Mouse (Mus musculus) cerebellum, postnatal 36 days (tissue): ENCODE results near the gene Gm13285.
"Not testable (repeated sequence)": the region's sequence is repeated elsewhere in the genome, so short reads cannot be mapped to it uniquely, and the experiment has no call there.

ENCODE experiments used
- DNase-seq, 2 experiments: peaks; one replicate each; pipeline ENCODE4 v3.0.0; 2021 to 2022; ENCODE audit warnings: mixed read lengths in 2 of 2

Gm13285 gene

DNA sequence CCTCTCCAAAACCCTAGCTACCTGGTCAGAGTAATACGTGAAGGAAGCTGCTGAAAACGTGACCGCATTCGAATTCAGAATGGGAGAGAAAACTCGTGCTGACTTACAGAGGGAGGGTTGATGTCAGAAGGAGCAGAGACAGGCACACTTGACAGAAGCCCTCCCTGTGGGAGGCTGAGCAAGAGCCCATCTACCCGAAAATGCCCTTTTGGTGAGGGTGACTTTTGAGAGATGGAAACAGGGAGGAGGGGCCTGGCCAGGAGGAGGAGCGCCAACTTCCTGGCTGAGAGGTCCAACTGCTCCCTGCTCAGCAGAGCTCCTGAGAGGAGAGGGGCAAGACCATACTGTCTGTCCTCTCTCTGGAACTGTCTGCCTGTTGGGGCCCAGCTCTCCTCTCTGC, at the start of gene Gm13285:
Gene Gm13285, plus strand, starts transcription at position 301 of the 400 bp plus-strand sequence.
- DNase-seq, result not testable (repeated sequence)

DNA sequence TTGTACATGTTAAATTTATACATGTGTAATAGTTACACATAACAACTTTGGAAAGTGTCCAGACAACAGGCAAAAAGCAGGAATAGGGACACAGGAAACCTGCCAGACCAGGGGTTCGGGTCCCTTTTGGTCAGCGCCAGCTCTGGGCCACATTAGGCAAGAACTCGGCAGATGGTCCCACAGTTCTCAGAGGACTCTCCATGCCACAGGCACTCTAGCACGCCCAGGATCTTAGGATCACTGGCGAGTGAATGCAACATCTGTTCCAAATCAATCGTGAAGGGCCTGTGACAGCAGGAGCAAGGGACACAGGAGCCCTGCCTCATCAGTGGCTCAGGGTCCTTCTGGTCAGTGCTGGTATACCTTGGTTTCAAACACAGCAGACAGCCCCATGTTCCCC, 49.5 kb upstream of the Gm13285 start:
- DNase-seq, result no peak

DNA sequence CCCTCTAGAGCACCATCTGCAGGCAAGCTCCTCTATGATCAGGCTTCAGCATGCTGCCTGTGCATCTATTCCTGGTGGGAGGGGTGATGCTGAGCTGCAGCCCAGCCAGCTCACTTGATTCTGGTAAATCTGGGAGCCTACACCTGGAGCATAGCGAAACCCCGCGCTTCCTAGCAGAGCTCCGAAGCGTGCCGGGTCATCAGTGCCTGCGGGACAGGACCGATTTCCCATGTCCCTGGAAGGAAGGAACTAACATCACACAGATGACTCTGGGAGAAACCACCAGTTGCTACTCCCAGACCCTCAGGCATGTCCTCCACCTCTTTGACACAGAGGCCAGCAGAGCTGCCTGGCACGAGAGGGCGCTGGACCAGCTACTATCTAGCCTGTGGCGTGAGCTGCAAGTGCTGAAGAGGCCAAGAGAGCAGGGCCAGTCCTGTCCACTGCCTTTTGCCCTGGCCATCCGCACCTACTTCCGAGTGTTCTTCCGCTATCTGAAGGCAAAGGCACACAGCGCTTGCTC, 44.6 kb upstream of the Gm13285 start, which contains the start of gene Gm13271:
Gene Gm13271, plus strand, starts transcription at position 51 of the 523 bp plus-strand sequence.
- DNase-seq, result peak; percentile 66 to 73

DNA sequence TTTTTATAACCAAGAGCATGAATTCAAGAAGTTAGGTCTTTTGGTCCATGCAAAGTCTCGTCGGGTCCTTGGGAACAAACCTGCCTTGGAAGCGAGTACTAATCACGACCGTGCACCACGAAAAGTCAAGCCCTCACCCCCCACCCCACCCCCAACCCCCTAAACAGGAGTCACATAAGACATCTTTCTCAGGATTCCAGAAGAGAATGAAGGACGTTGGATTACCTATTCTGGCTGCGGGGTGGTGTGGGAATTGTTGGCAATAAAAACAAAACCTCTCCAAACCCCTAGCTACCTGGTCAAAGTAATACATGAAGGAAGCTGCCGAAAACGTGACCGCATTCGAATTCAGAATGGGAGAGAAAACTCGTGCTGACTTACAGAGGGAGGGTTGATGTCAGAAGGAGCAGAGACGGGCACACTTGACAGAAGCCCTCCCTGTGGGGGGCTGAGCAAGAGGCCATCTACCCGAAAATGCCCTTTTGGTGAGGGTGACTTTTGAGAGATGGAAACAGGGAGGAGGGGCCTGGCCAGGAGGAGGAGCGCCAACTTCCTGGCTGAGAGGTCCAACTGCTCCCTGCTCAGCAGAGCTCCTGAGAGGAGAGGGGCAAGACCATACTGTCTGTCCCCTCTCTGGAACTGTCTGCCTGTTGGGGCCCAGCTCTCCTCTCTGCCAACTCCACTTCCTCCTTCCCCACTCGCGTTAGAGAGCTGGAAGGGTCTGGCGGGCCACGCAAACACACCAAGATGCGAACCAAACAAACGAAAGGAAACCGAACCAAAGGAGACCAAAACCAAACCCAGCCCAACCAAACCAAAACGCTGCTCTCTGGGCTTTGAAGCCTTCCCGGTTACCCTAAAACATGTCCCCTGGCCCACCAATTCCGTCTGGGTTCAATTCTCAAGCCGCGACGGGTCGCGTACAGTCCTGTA, 42.6 kb upstream of the Gm13285 start:
- not testable (repeated sequence) for DNase-seq

DNA sequence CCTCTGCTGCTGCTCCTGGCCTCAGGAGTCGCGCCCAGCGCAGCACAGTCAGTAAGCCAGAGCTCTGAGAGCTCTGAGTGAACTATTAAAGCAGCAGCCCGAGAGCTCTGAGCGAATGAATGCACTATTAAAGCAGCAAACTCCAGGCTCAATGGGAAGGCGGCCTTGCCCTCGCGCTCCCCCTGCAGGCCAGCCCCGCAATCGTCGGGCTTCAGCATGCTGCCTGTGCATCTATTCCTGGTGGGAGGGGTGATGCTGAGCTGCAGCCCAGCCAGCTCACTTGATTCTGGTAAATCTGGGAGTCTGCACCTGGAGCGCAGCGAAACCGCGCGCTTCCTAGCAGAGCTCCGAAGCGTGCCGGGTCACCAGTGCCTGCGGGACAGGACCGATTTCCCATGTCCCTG, 41.8 kb upstream of the Gm13285 start:
- DNase-seq, result peak; percentile 86 to 93

DNA sequence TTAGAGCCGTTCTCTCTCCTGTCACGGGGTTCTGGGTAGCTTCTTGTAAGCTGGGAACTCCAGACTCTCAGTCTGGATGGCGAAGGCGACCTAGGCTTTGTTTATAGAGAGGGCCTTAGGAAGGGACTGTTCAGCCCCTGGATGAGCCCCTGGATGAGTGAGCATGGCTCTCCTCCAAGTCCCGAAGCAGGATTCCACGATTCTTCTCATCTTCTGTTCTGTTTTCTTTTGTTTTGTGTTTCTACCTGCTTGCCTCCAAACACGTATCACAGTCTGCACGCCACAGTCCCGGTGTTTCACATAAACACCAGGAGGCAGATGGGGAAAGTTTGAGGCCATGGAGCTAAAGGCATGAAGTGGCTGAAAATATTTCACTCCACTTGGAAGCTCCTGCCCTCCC, 40.7 kb upstream of the Gm13285 start:
- DNase-seq, result not testable (repeated sequence)

DNA sequence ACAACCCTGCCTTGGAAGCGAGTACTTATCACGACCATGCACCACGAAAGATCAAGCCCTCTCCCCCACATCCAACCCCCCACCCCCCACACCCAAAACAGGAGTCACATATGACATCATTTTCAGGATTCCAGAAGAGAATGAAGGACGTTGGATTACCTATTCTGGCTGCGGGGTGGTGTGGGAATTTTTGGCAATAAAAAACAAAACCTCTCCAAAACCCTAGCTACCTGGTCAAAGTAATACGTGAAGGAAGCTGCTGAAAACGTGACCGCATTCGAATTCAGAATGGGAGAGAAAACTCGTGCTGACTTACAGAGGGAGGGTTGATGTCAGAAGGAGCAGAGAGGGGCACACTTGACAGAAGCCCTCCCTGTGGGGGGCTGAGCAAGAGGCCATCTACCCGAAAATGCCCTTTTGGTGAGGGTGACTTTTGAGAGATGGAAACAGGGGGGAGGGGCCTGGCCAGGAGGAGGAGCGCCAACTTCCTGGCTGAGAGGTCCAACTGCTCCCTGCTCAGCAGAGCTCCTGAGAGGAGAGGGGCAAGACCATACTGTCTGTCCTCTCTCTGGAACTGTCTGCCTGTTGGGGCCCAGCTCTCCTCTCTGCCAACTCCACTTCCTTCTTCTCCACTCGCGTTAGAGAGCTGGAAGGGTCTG, 39.7 kb upstream of the Gm13285 start, which contains the start of gene Gm13283:
Gene Gm13283, plus strand, starts transcription at position 510 of the 659 bp plus-strand sequence.
- DNase-seq, result peak; percentile 33 to 41

DNA sequence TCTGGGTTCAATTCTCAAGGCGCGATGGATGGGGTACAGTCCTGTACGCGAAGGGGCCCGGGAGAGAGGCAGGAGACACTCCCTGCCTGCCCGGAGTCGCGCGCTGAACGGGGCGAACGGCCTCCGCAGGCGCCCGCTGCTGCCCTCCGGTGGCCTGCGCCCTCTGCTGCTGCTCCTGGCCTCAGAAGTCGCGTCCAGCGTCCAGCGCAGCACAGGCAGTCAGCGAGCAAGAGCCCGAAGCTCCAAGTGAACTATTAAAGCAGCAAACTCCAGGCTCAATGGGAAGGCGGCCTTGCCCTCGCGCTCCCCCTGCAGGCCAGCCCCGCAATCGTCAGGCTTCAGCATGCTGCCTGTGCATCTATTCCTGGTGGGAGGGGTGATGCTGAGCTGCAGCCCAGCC, 39.0 kb upstream of the Gm13285 start:
- peak; percentile 59 to 68 for DNase-seq

DNA sequence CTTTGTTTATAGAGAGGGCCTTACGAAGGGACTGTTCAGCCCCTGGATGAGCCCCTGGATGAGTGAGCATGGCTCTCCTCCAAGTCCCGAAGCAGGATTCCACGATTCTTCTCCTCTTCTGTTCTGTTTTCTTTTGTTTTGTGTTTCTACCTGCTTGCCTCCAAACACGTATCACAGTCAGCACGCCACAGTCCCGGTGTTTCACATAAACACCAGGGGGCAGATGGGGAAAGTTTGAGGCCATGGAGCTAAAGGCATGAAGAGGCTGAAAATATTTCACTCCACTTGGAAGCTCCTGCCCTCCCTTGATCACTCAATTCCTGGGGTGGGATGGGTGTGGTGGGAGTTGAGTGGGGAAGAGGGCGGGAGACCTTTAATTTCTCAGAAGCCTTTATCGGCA, 37.7 kb upstream of the Gm13285 start:
- peak; percentile 59 to 67 for DNase-seq

DNA sequence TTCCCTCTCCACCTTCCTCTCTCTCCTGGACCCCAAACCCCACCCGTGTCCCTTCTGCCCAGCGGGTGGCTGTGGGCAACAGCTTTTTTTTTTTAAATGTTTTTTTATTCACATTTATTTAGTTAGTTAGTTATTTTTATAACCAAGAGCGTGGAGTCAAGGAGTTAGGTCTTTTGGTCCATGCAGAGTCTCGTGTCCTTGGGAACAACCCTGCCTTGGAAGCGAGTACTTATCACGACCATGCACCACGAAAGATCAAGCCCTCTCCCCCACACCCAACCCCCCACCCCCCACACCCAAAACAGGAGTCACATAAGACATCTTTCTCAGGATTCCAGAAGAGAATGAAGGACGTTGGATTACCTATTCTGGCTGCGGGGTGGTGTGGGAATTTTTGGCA, 37.1 kb upstream of the Gm13285 start:
- DNase-seq, result peak in 1 of 2 experiments; percentile 36

DNA sequence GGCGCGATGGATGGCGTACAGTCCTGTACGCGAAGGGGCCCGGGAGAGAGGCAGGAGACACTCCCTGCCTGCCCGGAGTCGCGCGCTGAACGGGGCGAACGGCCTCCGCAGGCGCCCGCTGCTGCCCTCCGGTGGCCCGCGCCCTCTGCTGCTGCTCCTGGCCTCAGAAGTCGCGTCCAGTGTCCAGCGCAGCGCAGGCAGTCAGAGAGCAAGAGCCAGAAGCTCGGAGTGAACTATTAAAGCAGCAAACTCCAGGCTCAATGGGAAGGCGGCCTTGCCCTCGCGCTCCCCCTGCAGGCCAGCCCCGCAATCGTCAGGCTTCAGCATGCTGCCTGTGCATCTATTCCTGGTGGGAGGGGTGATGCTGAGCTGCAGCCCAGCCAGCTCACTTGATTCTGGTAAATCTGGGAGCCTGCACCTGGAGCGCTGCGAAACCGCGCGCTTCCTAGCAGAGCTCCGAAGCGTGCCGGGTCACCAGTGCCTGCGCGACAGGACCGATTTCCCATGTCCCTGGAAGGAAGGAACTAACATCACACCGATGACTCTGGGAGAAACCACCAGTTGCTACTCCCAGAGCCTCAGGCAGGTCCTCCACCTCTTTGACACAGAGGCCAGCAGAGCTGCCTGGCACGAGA, 36.0 kb upstream of the Gm13285 start:
- peak; percentile 28 to 41 for DNase-seq

DNA sequence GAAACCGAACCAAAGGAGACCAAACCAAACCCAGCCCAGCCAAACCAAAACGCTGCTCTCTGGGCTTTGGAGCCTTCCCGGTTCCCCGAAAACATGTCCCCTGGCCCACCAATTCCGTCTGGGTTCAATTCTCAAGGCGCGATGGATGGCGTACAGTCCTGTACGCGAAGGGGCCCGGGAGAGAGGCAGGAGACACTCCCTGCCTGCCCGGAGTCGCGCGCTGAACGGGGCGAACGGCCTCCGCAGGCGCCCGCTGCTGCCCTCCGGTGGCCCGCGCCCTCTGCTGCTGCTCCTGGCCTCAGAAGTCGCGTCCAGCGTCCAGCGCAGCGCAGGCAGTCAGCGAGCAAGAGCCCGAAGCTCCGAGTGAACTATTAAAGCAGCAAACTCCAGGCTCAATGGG, 25.9 kb upstream of the Gm13285 start, which contains the start of gene Gm13290:
Gene Gm13290, plus strand, starts transcription at position 301 of the 400 bp plus-strand sequence.
- DNase-seq, result not testable (repeated sequence)

DNA sequence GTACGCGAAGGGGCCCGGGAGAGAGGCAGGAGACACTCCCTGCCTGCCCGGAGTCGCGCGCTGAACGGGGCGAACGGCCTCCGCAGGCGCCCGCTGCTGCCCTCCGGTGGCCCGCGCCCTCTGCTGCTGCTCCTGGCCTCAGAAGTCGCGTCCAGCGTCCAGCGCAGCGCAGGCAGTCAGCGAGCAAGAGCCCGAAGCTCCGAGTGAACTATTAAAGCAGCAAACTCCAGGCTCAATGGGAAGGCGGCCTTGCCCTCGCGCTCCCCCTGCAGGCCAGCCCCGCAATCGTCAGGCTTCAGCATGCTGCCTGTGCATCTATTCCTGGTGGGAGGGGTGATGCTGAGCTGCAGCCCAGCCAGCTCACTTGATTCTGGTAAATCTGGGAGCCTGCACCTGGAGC, 22.8 kb upstream of the Gm13285 start, which contains the start of gene Gm13289:
Gene Gm13289, plus strand, starts transcription at position 301 of the 400 bp plus-strand sequence.
- not testable (repeated sequence) for DNase-seq

DNA sequence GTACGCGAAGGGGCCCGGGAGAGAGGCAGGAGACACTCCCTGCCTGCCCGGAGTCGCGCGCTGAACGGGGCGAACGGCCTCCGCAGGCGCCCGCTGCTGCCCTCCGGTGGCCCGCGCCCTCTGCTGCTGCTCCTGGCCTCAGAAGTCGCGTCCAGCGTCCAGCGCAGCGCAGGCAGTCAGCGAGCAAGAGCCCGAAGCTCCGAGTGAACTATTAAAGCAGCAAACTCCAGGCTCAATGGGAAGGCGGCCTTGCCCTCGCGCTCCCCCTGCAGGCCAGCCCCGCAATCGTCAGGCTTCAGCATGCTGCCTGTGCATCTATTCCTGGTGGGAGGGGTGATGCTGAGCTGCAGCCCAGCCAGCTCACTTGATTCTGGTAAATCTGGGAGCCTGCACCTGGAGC, 19.9 kb upstream of the Gm13285 start, which contains the start of gene Gm13272:
Gene Gm13272, plus strand, starts transcription at position 301 of the 400 bp plus-strand sequence.
- DNase-seq, result not testable (repeated sequence)

DNA sequence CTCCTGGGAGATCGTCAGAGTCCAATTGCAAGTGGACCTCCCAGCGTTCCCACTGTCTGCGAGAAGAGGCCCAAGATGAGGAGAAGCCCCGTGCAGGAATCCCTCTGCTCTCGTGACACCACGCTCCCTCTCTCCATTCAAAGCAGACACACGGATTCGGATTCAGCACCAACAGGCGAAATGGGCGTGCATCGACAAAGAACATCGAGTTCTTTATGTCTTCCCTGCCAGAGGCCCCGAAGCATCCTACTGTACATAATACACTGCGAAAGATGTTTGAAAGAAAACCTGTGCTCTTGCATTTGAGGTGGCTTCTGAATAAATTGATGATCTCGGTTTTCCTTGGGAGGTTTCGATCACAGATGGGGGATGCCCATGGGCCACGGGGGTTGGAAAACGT, 19.1 kb upstream of the Gm13285 start:
- DNase-seq, result not testable (repeated sequence)

DNA sequence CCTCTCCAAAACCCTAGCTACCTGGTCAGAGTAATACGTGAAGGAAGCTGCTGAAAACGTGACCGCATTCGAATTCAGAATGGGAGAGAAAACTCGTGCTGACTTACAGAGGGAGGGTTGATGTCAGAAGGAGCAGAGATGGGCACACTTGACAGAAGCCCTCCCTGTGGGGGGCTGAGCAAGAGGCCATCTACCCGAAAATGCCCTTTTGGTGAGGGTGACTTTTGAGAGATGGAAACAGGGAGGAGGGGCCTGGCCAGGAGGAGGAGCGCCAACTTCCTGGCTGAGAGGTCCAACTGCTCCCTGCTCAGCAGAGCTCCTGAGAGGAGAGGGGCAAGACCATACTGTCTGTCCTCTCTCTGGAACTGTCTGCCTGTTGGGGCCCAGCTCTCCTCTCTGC, 17.6 kb upstream of the Gm13285 start, which contains the start of gene Ifnz:
Gene Ifnz, plus strand, starts transcription at position 301 of the 400 bp plus-strand sequence.
- DNase-seq, result not testable (repeated sequence)

DNA sequence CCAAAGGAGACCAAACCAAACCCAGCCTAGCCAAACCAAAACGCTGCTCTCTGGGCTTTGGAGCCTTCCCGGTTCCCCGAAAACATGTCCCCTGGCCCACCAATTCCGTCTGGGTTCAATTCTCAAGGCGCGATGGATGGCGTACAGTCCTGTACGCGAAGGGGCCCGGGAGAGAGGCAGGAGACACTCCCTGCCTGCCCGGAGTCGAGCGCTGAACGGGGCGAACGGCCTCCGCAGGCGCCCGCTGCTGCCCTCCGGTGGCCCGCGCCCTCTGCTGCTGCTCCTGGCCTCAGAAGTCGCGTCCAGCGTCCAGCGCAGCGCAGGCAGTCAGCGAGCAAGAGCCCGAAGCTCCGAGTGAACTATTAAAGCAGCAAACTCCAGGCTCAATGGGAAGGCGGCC, 17.1 kb upstream of the Gm13285 start:
- DNase-seq, result not testable (repeated sequence)

DNA sequence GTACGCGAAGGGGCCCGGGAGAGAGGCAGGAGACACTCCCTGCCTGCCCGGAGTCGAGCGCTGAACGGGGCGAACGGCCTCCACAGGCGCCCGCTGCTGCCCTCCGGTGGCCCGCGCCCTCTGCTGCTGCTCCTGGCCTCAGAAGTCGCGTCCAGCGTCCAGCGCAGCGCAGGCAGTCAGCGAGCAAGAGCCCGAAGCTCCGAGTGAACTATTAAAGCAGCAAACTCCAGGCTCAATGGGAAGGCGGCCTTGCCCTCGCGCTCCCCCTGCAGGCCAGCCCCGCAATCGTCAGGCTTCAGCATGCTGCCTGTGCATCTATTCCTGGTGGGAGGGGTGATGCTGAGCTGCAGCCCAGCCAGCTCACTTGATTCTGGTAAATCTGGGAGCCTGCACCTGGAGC, 14.1 kb upstream of the Gm13285 start, which contains the start of gene Gm13276:
Gene Gm13276, plus strand, starts transcription at position 301 of the 400 bp plus-strand sequence.
- not testable (repeated sequence) for DNase-seq

DNA sequence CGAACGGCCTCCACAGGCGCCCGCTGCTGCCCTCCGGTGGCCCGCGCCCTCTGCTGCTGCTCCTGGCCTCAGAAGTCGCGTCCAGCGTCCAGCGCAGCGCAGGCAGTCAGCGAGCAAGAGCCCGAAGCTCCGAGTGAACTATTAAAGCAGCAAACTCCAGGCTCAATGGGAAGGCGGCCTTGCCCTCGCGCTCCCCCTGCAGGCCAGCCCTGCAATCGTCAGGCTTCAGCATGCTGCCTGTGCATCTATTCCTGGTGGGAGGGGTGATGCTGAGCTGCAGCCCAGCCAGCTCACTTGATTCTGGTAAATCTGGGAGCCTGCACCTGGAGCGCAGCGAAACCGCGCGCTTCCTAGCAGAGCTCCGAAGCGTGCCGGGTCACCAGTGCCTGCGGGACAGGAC, 11.1 kb upstream of the Gm13285 start, which contains the start of gene Gm13277:
Gene Gm13277, plus strand, starts transcription at position 231 of the 400 bp plus-strand sequence.
- DNase-seq, result peak; percentile 72 to 75

DNA sequence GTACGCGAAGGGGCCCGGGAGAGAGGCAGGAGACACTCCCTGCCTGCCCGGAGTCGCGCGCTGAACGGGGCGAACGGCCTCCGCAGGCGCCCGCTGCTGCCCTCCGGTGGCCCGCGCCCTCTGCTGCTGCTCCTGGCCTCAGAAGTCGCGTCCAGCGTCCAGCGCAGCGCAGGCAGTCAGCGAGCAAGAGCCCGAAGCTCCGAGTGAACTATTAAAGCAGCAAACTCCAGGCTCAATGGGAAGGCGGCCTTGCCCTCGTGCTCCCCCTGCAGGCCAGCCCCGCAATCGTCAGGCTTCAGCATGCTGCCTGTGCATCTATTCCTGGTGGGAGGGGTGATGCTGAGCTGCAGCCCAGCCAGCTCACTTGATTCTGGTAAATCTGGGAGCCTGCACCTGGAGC, 8.2 kb upstream of the Gm13285 start, which contains the start of gene Gm13278:
Gene Gm13278, plus strand, starts transcription at position 301 of the 400 bp plus-strand sequence.
- not testable (repeated sequence) for DNase-seq

DNA sequence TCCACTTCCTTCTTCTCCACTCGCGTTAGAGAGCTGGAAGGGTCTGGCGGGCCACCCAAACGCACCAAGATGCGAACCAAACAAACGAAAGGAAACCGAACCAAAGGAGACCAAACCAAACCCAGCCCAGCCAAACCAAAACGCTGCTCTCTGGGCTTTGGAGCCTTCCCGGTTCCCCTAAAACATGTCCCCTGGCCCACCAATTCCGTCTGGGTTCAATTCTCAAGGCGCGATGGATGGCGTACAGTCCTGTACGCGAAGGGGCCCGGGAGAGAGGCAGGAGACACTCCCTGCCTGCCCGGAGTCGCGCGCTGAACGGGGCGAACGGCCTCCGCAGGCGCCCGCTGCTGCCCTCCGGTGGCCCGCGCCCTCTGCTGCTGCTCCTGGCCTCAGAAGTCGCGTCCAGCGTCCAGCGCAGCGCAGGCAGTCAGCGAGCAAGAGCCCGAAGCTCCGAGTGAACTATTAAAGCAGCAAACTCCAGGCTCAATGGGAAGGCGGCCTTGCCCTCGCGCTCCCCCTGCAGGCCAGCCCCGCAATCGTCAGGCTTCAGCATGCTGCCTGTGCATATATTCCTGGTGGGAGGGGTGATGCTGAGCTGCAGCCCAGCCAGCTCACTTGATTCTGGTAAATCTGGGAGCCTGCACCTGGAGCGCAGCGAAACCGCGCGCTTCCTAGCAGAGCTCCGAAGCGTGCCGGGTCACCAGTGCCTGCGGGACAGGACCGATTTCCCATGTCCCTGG, 5.4 kb upstream of the Gm13285 start, which contains the start of gene Gm13275:
Gene Gm13275, plus strand, starts transcription at position 552 of the 740 bp plus-strand sequence.
- DNase-seq, result peak; percentile 50 to 74
